8 mouse cellular contexts compared by ENCODE assay signal in genomic region chr4:156235360-156235770, GRCm38 (mm10). TPM values are rescaled to one million over a fixed set of nuclear protein-coding genes. Genes with fewer than 3 reads are reported as not detected.
DNase-seq lines count a peak whose midpoint lies in the region; TF ChIP-seq lines count a peak whose summit lies in the region.

No protein-coding gene starts in this region.

- WGBS in hindbrain, embryonic 10.5 days: under 1% methylated on average over 15 of the region's 15 CpGs

- peak overlapping the region; percentile 79 for H3K27ac ChIP-seq in left cerebral cortex, adult 2 months
- peak overlapping the region; percentile 93 for H3K27ac ChIP-seq in hindbrain, embryonic 10.5 days

- H3K4me1 ChIP-seq in hindbrain, embryonic 10.5 days (replicated peaks): peaks cover 30% of the 10 kb centered on the region

- DNase-seq in left cerebral cortex, adult 2 months (ENCODE audit: extremely low spot score in 1 of 2, low spot score in 2 of 2): no peak
- no peak for DNase-seq in left cerebral cortex, postnatal 14 days (ENCODE audit: low spot score in 2 of 2)
- peak; percentile 79 for DNase-seq in brain, adult 2 months (ENCODE audit: low read depth, low spot score)
- no peak for DNase-seq in hindbrain, embryonic 10.5 days (ENCODE audit: low spot score)
- DNase-seq in lung, postnatal 10 days: peak; percentile 46
- DNase-seq in adrenal gland, postnatal 10 days: no peak
- DNase-seq in B cell, adult 2 months: no peak
- no peak for DNase-seq in right cerebral cortex, adult 18-20 months

- H3K36me3 ChIP-seq in hindbrain, embryonic 10.5 days: peaks cover 65% of the 10 kb centered on the region

- H3K4me3 ChIP-seq in left cerebral cortex, adult 2 months: peak overlapping the region; percentile 75
- H3K4me3 ChIP-seq in hindbrain, embryonic 10.5 days: peak overlapping the region; percentile 94

- peak; percentile 4 for TF ChIP-seq CTCF in left cerebral cortex, adult 2 months (IDR thresholded peaks at IDR 0.05)

- H3K9me3 ChIP-seq in hindbrain, embryonic 10.5 days: no peaks in the 10 kb centered on the region

- intact Hi-C loops in left cerebral cortex, adult 2 months (cut with DNase I): loop anchor here (2.0 kb wide), 2 partner anchors 33 to 127 kb away; partner anchors contain the start of genes 9430015G10Rik and AW011738
- intact Hi-C loops in left cerebral cortex, postnatal 14 days (cut with DNase I): loop anchor here (2.0 kb wide), 1 partner anchor 39 kb away; the partner anchor contains the start of gene Agrn

- H3K27me3 ChIP-seq in hindbrain, embryonic 10.5 days (ENCODE audit: insufficient read depth, poor library complexity, severe bottlenecking): no peaks in the 10 kb centered on the region

RNA-seq across cellular contexts. Expression of gene Noc2l, which starts 0.4 kb away (rescaled TPM):
- total RNA-seq in left cerebral cortex, adult 2 months (2021): 10 to 100 TPM; 73.5 to 76.6 TPM
- 10 to 100 TPM; 60.3 to 61.4 TPM for total RNA-seq in left cerebral cortex, postnatal 14 days (2021)
- 91.4 and 108 TPM in 2 replicates for polyA plus RNA-seq in hindbrain, embryonic 10.5 days (2016; fragmentation: Nextera tagmentation; extraction: Ambion mirVana)
- 10 to 100 TPM; 39.4 to 41.0 TPM for total RNA-seq in adrenal gland, postnatal 10 days (2021)

RNA-seq across cellular contexts. Expression of gene Plekhn1, which starts 0.7 kb away (rescaled TPM):
- 10 to 100 TPM; 39.6 to 39.8 TPM for total RNA-seq in left cerebral cortex, adult 2 months (2021)
- total RNA-seq in left cerebral cortex, postnatal 14 days (2021): 10 to 100 TPM; 34.8 to 36.3 TPM
- 22.3 and 23.0 TPM in 2 replicates for polyA plus RNA-seq in hindbrain, embryonic 10.5 days (2016; fragmentation: Nextera tagmentation; extraction: Ambion mirVana)
- total RNA-seq in adrenal gland, postnatal 10 days (2021): 10 to 100 TPM; 13.3 to 20.3 TPM

RNA-seq across cellular contexts. Expression of gene Perm1, which starts 19.7 kb away (rescaled TPM):
- total RNA-seq in left cerebral cortex, adult 2 months (2021): under 1 TPM; 0.25 to 0.30 TPM
- under 1 TPM; 0.20 to 0.66 TPM for total RNA-seq in left cerebral cortex, postnatal 14 days (2021)
- polyA plus RNA-seq in hindbrain, embryonic 10.5 days (2016; fragmentation: Nextera tagmentation; extraction: Ambion mirVana): 1.2 and 1.8 TPM in 2 replicates
- 10 to 100 TPM in 1 of 2 experiments, 1 to 10 TPM in 1; 9.8 to 28.4 TPM for total RNA-seq in adrenal gland, postnatal 10 days (2021)

RNA-seq across cellular contexts. Expression of gene Samd11, which starts 20.1 kb away (rescaled TPM):
- 1 to 10 TPM; 5.3 to 6.3 TPM for total RNA-seq in left cerebral cortex, adult 2 months (2021)
- total RNA-seq in left cerebral cortex, postnatal 14 days (2021): 1 to 10 TPM; 3.9 to 4.5 TPM
- 2.1 and 2.7 TPM in 2 replicates for polyA plus RNA-seq in hindbrain, embryonic 10.5 days (2016; fragmentation: Nextera tagmentation; extraction: Ambion mirVana)
- total RNA-seq in adrenal gland, postnatal 10 days (2021): 1 to 10 TPM; 1.4 to 3.1 TPM

RNA-seq across cellular contexts. Expression of gene AW011738, which starts 32.3 kb away (rescaled TPM):
- total RNA-seq in left cerebral cortex, adult 2 months (2021): 1 to 10 TPM; 6.4 to 6.6 TPM
- total RNA-seq in left cerebral cortex, postnatal 14 days (2021): 1 to 10 TPM; 4.0 to 5.0 TPM
- polyA plus RNA-seq in hindbrain, embryonic 10.5 days (2016; fragmentation: Nextera tagmentation; extraction: Ambion mirVana): 4.3 and 7.0 TPM in 2 replicates
- 1 to 10 TPM; 2.6 to 3.5 TPM for total RNA-seq in adrenal gland, postnatal 10 days (2021)

Comparison
In these comparisons a context has a peak if more than half of its experiments do, and no peak if none do; other contexts are left out.
1. DNase-seq: peak in brain, adult 2 months (single experiment) and lung, postnatal 10 days (single experiment); none in left cerebral cortex, adult 2 months (0 of 2), left cerebral cortex, postnatal 14 days (0 of 2), hindbrain, embryonic 10.5 days (single experiment), adrenal gland, postnatal 10 days (single experiment), B cell, adult 2 months (0 of 2) and right cerebral cortex, adult 18-20 months (single experiment).
2. RNA of gene Perm1, which starts 19.7 kb away (total RNA-seq): 9.8 to 28.4 TPM in adrenal gland, postnatal 10 days; 0.20 to 0.66 TPM in left cerebral cortex, postnatal 14 days and 0.25 to 0.30 TPM in left cerebral cortex, adult 2 months; every median in the first group is over 4 times any median in the second.